Mouse (Mus musculus): Measurements from ENCODE around the gene Atf6b. TPM values are rescaled to one million over a fixed set of nuclear protein-coding genes. Genes with fewer than 3 reads are reported as not detected.

Gene Atf6b
- total and polyA plus RNA-seq, 3 experiments: 45.3 to 101 TPM; not detected in 1

DNA sequence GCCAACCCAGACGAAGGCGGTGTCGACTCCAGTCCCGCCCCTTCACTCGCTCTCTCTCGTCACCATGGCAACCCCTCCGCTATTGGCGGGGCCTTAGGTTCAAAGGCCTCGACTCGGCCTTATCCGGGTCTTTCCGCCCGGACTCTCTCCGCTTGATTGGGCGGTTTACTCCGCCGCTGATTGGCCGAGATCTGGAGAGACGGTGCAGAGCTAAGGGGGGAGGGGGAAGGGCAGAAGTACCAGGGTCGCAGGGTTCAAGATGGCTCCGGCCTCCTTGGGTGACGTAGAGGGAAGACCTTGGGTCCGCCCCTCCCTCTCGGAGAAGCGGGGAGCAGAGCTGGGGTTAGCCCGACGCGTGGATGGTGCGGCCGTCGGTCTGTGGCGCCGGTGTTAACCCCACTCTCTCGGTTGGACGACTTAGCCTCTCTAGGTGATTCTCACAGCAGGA lies 42.9 kb upstream of the Atf6b start, which contains the start of gene Agpat1:
TSS of gene Agpat1 (plus strand) at position 202 of the 448 bp plus-strand sequence.
- Histone ChIP-seq H3K79me2 (ENCODE audit: control insufficient read depth, insufficient read depth, low read length, poor library complexity) (peaks cover 51% of the 10 kb centered on the region), H3K4me1 (ENCODE audit: control insufficient read depth in 1 of 2, insufficient read depth in 2 of 2, low read length in 2 of 2) (peaks cover 6 to 26% of the 10 kb centered on the region in 2 experiments; a peak in 3 of 4 replicates), H3K36me3 (ENCODE audit: control insufficient read depth in 1 of 2, insufficient read depth in 2 of 2, low read length in 2 of 2) (peaks cover 0 to 10% of the 10 kb centered on the region in 2 experiments; a peak in 2 of 4 replicates), H3K9ac (ENCODE audit: control insufficient read depth, low read depth, low read length, poor library complexity, severe bottlenecking) (peak within 1 kb of the TSS; percentile 98), H3K9me3 (replicated peaks; ENCODE audit: insufficient read depth, low read length) (no peaks in the 10 kb centered on the region), H3K27me3 (ENCODE audit: control insufficient read depth in 1 of 2, insufficient read depth in 2 of 2, low read length in 2 of 2) (no peaks in the 10 kb centered on the region), H3K4me3 (ENCODE audit: control insufficient read depth in 1 of 2, insufficient read depth in 1 of 2, low read depth in 2 of 2, low read length in 2 of 2) (peak within 1 kb of the TSS; percentile 95 to 99), H3K27ac (ENCODE audit: control insufficient read depth, low read depth, low read length) (peak within 1 kb of the TSS; percentile 87)
- TF ChIP-seq TCF12 (IDR thresholded peaks at IDR 0.05; ENCODE audit: low read depth, low read length) (peak; percentile 75), MYC (IDR thresholded peaks at IDR 0.05; ENCODE audit: low read depth, low read length) (no peak), ZMIZ1 (IDR thresholded peaks at IDR 0.05; ENCODE audit: low read depth, low read length) (peak; percentile 83), POLR2AphosphoS2 (IDR thresholded peaks at IDR 0.05; ENCODE audit: low read length) (peak; percentile 85; the same call in 1 of the 2 replicates), ETS1 (IDR thresholded peaks at IDR 0.05; ENCODE audit: low read depth, low read length) (peak; percentile 36; the same call in 1 of the 2 replicates), GATA1 (IDR thresholded peaks at IDR 0.05; ENCODE audit: low read depth, low read length) (no peak), E2F4 (IDR thresholded peaks at IDR 0.05; ENCODE audit: borderline replicate concordance, low read depth, low read length) (no peak), TAL1 (IDR thresholded peaks at IDR 0.05; ENCODE audit: low read length) (no peak), CHD1 (IDR thresholded peaks at IDR 0.05; ENCODE audit: low read depth, low read length) (no peak), TBP (IDR thresholded peaks at IDR 0.05; ENCODE audit: low read depth, low read length) (peak; percentile 68), NELFE (IDR thresholded peaks at IDR 0.05; ENCODE audit: low read depth, low read length) (peak; percentile 95), MAZ (IDR thresholded peaks at IDR 0.05; ENCODE audit: low read depth, low read length) (peak; percentile 56; the same call in 1 of the 2 replicates), SMC3 (IDR thresholded peaks at IDR 0.05; ENCODE audit: low read depth, low read length) (no peak), HCFC1 (IDR thresholded peaks at IDR 0.05; ENCODE audit: low read depth, low read length) (peak; percentile 72), POLR2A (IDR thresholded peaks at IDR 0.05; ENCODE audit: control insufficient read depth in 1 of 2, insufficient read depth in 1 of 2, low read depth in 1 of 2, low read length in 2 of 2, poor library complexity in 1 of 2) (peak; percentile 91 to 92), ELF1 (IDR thresholded peaks at IDR 0.05; ENCODE audit: low read depth, low read length) (peak; percentile 21; the same call in 1 of the 2 replicates), MYB (IDR thresholded peaks at IDR 0.05; ENCODE audit: low read depth, low read length) (no peak), POLR2AphosphoS5 (IDR thresholded peaks at IDR 0.05; ENCODE audit: borderline replicate concordance, low read depth, low read length) (0 out of 2 replicates have a peak, but pooled peaks have one; percentile 10), MAFK (IDR thresholded peaks at IDR 0.05; ENCODE audit: borderline replicate concordance, low read depth, low read length) (no peak)
- DNase-seq (ENCODE audit: low read depth, low spot score): peak; percentile 99

DNA sequence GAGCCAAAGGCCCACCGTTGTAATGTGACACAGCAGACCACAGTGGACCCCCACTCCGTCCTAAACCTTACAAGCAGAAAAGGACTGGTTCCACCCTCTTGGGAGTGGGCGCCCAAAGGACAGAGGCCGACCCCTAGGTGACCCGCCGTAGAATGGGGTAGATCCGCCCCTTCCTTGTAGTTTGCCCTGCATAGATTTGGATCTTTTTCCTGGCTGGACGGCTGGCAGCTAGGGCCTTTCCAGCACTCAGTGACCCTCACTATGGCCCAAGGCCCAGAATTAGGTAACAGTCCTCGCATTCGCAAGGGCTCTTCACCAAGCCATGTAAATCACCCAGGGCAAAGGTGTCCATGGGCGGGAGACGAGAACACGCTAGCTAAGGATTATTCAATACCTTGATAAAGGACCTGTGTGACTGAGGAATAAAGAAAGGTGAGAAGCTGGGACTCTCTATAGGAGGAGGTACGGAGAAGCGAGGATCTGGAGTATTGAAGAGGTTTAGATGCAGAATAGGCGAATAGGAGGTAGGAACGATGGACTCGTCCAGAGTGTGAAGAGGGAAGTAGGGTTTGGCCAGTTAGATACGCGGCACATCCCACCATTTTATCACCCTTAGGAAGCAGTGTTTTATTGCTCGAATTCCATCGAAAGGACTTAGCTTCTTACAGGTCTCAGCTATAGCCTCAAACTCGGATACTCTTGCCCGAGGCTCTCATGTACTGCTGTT lies 42.3 kb upstream of the Atf6b start:
- Histone ChIP-seq H3K36me3 (ENCODE audit: control insufficient read depth in 1 of 2, insufficient read depth in 2 of 2, low read length in 2 of 2) (peaks cover 0 to 10% of the 10 kb centered on the region in 2 experiments; a peak in 2 of 4 replicates), H3K27ac (ENCODE audit: control insufficient read depth, low read depth, low read length) (peak overlapping the region; percentile 87), H3K79me2 (ENCODE audit: control insufficient read depth, insufficient read depth, low read length, poor library complexity) (peaks cover 53% of the 10 kb centered on the region), H3K9me3 (replicated peaks; ENCODE audit: insufficient read depth, low read length) (no peaks in the 10 kb centered on the region), H3K9ac (ENCODE audit: control insufficient read depth, low read depth, low read length, poor library complexity, severe bottlenecking) (peak overlapping the region; percentile 98), H3K27me3 (ENCODE audit: control insufficient read depth in 1 of 2, insufficient read depth in 2 of 2, low read length in 2 of 2) (no peaks in the 10 kb centered on the region), H3K4me1 (ENCODE audit: control insufficient read depth in 1 of 2, insufficient read depth in 2 of 2, low read length in 2 of 2) (peaks cover 6 to 26% of the 10 kb centered on the region in 2 experiments; a peak in 3 of 4 replicates), H3K4me3 (ENCODE audit: control insufficient read depth in 1 of 2, insufficient read depth in 1 of 2, low read depth in 2 of 2, low read length in 2 of 2) (peak overlapping the region; percentile 95 to 99)
- peak; percentile 78 for DNase-seq (ENCODE audit: low read depth, low spot score)
- TF ChIP-seq ZC3H11A (IDR thresholded peaks at IDR 0.05; ENCODE audit: low read depth, low read length) (no peak), MYC (IDR thresholded peaks at IDR 0.05; ENCODE audit: low read depth, low read length) (no peak), GATA1 (IDR thresholded peaks at IDR 0.05; ENCODE audit: low read depth, low read length) (peak; percentile 23; the same call in 1 of the 2 replicates), TBP (IDR thresholded peaks at IDR 0.05; ENCODE audit: low read depth, low read length) (0 out of 2 replicates have a peak, but pooled peaks have one; percentile 52), BHLHE40 (IDR thresholded peaks at IDR 0.05; ENCODE audit: borderline replicate concordance, low read depth, low read length) (no peak), ELF1 (IDR thresholded peaks at IDR 0.05; ENCODE audit: low read depth, low read length) (no peak), MEF2A (IDR thresholded peaks at IDR 0.05; ENCODE audit: extremely low read depth, insufficient replicate concordance, low read depth, low read length, poor library complexity, severe bottlenecking) (no peak), HCFC1 (IDR thresholded peaks at IDR 0.05; ENCODE audit: low read depth, low read length) (no peak), ZNF384 (IDR thresholded peaks at IDR 0.05; ENCODE audit: low read depth, low read length) (no peak), ZKSCAN1 (IDR thresholded peaks at IDR 0.05; ENCODE audit: low read depth, low read length) (no peak), MXI1 (IDR thresholded peaks at IDR 0.05; ENCODE audit: low read depth, low read length) (no peak; the same call in 1 of the 2 replicates), NELFE (IDR thresholded peaks at IDR 0.05; ENCODE audit: low read depth, low read length) (no peak), TCF12 (IDR thresholded peaks at IDR 0.05; ENCODE audit: low read depth, low read length) (no peak), NRF1 (IDR thresholded peaks at IDR 0.05; ENCODE audit: insufficient read depth, low read depth, low read length, poor library complexity, severe bottlenecking) (no peak), SMC3 (IDR thresholded peaks at IDR 0.05; ENCODE audit: low read depth, low read length) (no peak), SIN3A (IDR thresholded peaks at IDR 0.05; ENCODE audit: low read length) (no peak), MAX (IDR thresholded peaks at IDR 0.05; ENCODE audit: low read length) (peak; percentile 36; the same call in 1 of the 2 replicates)

Data from MEL (cell line).